Mouse (Mus musculus) spleen, adult 12 weeks (tissue): ENCODE measurements at regions not wholly inside any gene's neighbourhood (a gene's known extent, or its start where the extent isn't known, plus 50 kb on each side); places are given as distances from the start of the nearest gene placed in this dataset.

Source experiments
- DNase-seq: peaks from one replicate; pipeline ENCODE4 v3.0.0; 2022; ENCODE audit warnings: low spot score

- no peak for DNase-seq
Observed at GRCm38 (mm10) chr5:118380052-118380421, 135.0 kb downstream of the 2410131K14Rik start.

- no peak for DNase-seq
Observed at GRCm38 (mm10) chr5:118380422-118381293, 135.6 kb downstream of the 2410131K14Rik start.

GRCm38 (mm10) chr5:118381294-118381675 lies 136.3 kb downstream of the 2410131K14Rik start:
- peak; percentile 37 for DNase-seq

GRCm38 (mm10) chr5:118386126-118386525 lies 141.1 kb downstream of the 2410131K14Rik start:
- no peak for DNase-seq

- DNase-seq: no peak
Observed at GRCm38 (mm10) chr5:118388419-118388818, 143.4 kb downstream of the 2410131K14Rik start.

GRCm38 (mm10) chr5:118390691-118391373 lies 145.8 kb downstream of the 2410131K14Rik start:
- DNase-seq: no peak

- no peak for DNase-seq
Observed at GRCm38 (mm10) chr5:118392932-118393487, 148.0 kb downstream of the 2410131K14Rik start.

- no peak for DNase-seq
Observed at GRCm38 (mm10) chr5:118394051-118394450, 149.0 kb downstream of the 2410131K14Rik start.

GRCm38 (mm10) chr5:118396004-118396725 lies 151.1 kb downstream of the 2410131K14Rik start:
- no peak for DNase-seq

- no peak for DNase-seq
Observed at GRCm38 (mm10) chr5:118400926-118401325, 155.9 kb downstream of the 2410131K14Rik start.

- DNase-seq: no peak
Observed at GRCm38 (mm10) chr5:118404398-118404797, 156.1 kb upstream of the Med13l start.

- DNase-seq: no peak
Observed at GRCm38 (mm10) chr5:118405421-118405820, 155.1 kb upstream of the Med13l start.

- DNase-seq: no peak
Observed at GRCm38 (mm10) chr5:118407451-118407850, 153.0 kb upstream of the Med13l start.

GRCm38 (mm10) chr5:118407973-118408372 lies 152.5 kb upstream of the Med13l start:
- no peak for DNase-seq

- no peak for DNase-seq
Observed at GRCm38 (mm10) chr5:118408826-118409225, 151.7 kb upstream of the Med13l start.

- no peak for DNase-seq
Observed at GRCm38 (mm10) chr5:118413428-118414282, 146.8 kb upstream of the Med13l start.

- peak; percentile 6 for DNase-seq
Observed at GRCm38 (mm10) chr5:118419344-118420037, 141.0 kb upstream of the Med13l start.

GRCm38 (mm10) chr5:118421884-118422821 lies 138.3 kb upstream of the Med13l start:
- no peak for DNase-seq

- DNase-seq: no peak
Observed at GRCm38 (mm10) chr5:118424177-118424576, 136.3 kb upstream of the Med13l start.
